Mouse (Mus musculus): ENCODE data around the gene Zfp36l2. TPM values are rescaled to one million over a fixed set of nuclear protein-coding genes. Genes with fewer than 3 reads are reported as not detected.

Zfp36l2 gene
- total and polyA plus RNA-seq, 2 experiments from 2014 or later, result 5.1 to 9.6 TPM

DNA sequence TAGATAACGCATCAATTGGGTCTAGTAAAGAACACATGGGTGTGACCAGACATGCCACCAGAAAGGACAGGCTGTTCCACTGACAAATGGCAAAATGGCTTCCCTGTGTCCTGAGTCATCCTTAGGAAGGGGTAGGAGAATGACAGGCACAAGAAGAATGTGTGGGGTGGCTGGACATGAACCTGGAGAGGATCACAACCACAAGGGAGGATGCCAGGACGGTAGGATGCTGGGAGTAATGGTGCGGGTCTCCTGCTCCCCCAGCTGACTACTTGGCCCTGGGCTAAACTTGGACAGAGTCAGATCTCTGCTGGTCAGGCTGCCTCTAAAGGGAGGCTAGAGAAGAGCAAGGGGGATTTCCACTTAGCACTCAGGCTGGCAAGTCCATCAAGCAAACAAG lies 8.1 kb upstream of the Zfp36l2 start:
- Histone ChIP-seq H3K9me3 (ENCODE audit: low read length) (no peaks in the 10 kb centered on the region), H3K4me3 (ENCODE audit: low read depth, low read length) (no peak overlapping the region), H3K27me3 (ENCODE audit: insufficient read depth, low read length) (no peaks in the 10 kb centered on the region), H3K36me3 (ENCODE audit: insufficient read depth) (peaks cover 3% of the 10 kb centered on the region; the same call in 1 of the 2 replicates), H3K4me1 (ENCODE audit: insufficient read depth) (no peaks in the 10 kb centered on the region), H3K27ac (ENCODE audit: low read depth, low read length) (no peak overlapping the region), H3K9ac (no peak overlapping the region), H3K4me2 (ENCODE audit: low read depth) (no peak overlapping the region)
- WGBS, result 91% methylated on average over 3 of the region's 3 CpGs
- TF ChIP-seq CTCF (IDR thresholded peaks at IDR 0.05; ENCODE audit: low read depth), result no peak
- DNase-seq, result no peak
- ATAC-seq, result no peak

GRCm38 (mm10) chr17:84195003-84195395 lies 7.3 kb upstream of the Zfp36l2 start:
- Histone ChIP-seq H3K9me3 (ENCODE audit: low read length) (no peaks in the 10 kb centered on the region), H3K4me2 (ENCODE audit: low read depth) (no peak overlapping the region), H3K27ac (ENCODE audit: low read depth, low read length) (no peak overlapping the region), H3K27me3 (ENCODE audit: insufficient read depth, low read length) (no peaks in the 10 kb centered on the region), H3K4me3 (ENCODE audit: low read depth, low read length) (no peak overlapping the region), H3K36me3 (ENCODE audit: insufficient read depth) (peaks cover 3% of the 10 kb centered on the region; the same call in 1 of the 2 replicates), H3K4me1 (ENCODE audit: insufficient read depth) (no peaks in the 10 kb centered on the region), H3K9ac (no peak overlapping the region)
- no peak for TF ChIP-seq CTCF (IDR thresholded peaks at IDR 0.05; ENCODE audit: low read depth)
- no peak for DNase-seq
- no peak for ATAC-seq
- WGBS, result 66% methylated on average over 4 of the region's 4 CpGs

DNA sequence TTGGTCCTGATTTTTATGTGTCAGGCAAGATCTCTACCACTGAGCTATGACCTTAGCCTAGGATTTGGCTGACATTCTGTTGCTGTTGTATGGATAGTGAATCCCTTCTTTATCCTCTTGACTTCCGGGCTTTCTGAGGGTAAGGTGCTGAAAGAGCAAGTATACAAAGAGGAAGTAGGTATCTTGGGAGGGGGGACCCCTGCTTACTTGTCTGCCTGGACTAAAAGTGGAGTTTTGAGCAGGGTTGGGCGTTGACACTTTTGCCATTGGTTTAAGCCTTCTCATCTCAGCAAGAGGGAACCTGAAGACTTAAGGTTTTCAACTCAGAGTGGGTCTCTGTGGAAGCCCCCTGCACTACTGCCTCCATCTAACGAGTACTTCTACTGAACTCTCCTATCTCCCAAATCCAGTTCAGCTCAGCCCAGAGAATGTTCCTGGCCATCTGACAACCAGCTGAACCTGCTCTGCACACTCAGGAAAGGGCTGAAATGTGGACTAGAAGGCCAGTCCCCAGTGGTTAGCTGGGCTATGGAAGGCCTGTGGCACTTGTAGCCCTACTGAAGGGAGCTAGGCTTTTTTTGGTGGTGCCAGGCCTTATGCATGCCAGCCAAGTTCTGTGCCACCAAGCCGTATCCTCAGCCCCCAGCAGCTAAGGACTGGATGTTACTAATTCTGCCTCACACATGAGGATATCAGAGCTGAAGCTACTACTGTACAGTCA lies 6.7 kb upstream of the Zfp36l2 start:
- no peak for ATAC-seq
- Histone ChIP-seq H3K4me2 (ENCODE audit: low read depth) (no peak overlapping the region), H3K36me3 (ENCODE audit: insufficient read depth) (peaks cover 3% of the 10 kb centered on the region; the same call in 1 of the 2 replicates), H3K4me3 (ENCODE audit: low read depth, low read length) (no peak overlapping the region), H3K27ac (ENCODE audit: low read depth, low read length) (no peak overlapping the region), H3K4me1 (ENCODE audit: insufficient read depth) (no peaks in the 10 kb centered on the region), H3K27me3 (ENCODE audit: insufficient read depth, low read length) (no peaks in the 10 kb centered on the region), H3K9me3 (ENCODE audit: low read length) (no peaks in the 10 kb centered on the region), H3K9ac (no peak overlapping the region)
- WGBS, result 89% methylated on average over 4 of the region's 4 CpGs
- no peak for DNase-seq
- TF ChIP-seq CTCF (IDR thresholded peaks at IDR 0.05; ENCODE audit: low read depth), result no peak

- H3K4me1 ChIP-seq (ENCODE audit: insufficient read depth), result no peaks in the 10 kb centered on the region
- no peak overlapping the region for H3K4me3 ChIP-seq (ENCODE audit: low read depth, low read length)
- 88% methylated on average over 9 of the region's 9 CpGs for WGBS
- no peak overlapping the region for H3K27ac ChIP-seq (ENCODE audit: low read depth, low read length)
- H3K4me2 ChIP-seq (ENCODE audit: low read depth), result no peak overlapping the region
- H3K36me3 ChIP-seq (ENCODE audit: insufficient read depth), result peaks cover 3% of the 10 kb centered on the region; the same call in 1 of the 2 replicates
- no peak for ATAC-seq
- no peaks in the 10 kb centered on the region for H3K9me3 ChIP-seq (ENCODE audit: low read length)
- no peak for TF ChIP-seq CTCF (IDR thresholded peaks at IDR 0.05; ENCODE audit: low read depth)
- H3K9ac ChIP-seq, result no peak overlapping the region
- DNase-seq, result no peak
- no peaks in the 10 kb centered on the region for H3K27me3 ChIP-seq (ENCODE audit: insufficient read depth, low read length)
Observed at GRCm38 (mm10) chr17:84193411-84193810, 5.7 kb upstream of the Zfp36l2 start.

GRCm38 (mm10) chr17:84191946-84192345 lies 4.2 kb upstream of the Zfp36l2 start:
- Histone ChIP-seq H3K4me1 (ENCODE audit: insufficient read depth) (no peaks in the 10 kb centered on the region), H3K36me3 (ENCODE audit: insufficient read depth) (peaks cover 3% of the 10 kb centered on the region; the same call in 1 of the 2 replicates), H3K27me3 (ENCODE audit: insufficient read depth, low read length) (no peaks in the 10 kb centered on the region), H3K9ac (no peak overlapping the region), H3K4me3 (ENCODE audit: low read depth, low read length) (no peak overlapping the region), H3K4me2 (ENCODE audit: low read depth) (no peak overlapping the region), H3K9me3 (ENCODE audit: low read length) (no peaks in the 10 kb centered on the region), H3K27ac (ENCODE audit: low read depth, low read length) (no peak overlapping the region)
- no peak for DNase-seq
- WGBS, result 89% methylated on average over 4 of the region's 4 CpGs
- no peak for ATAC-seq
- TF ChIP-seq CTCF (IDR thresholded peaks at IDR 0.05; ENCODE audit: low read depth), result no peak

DNA sequence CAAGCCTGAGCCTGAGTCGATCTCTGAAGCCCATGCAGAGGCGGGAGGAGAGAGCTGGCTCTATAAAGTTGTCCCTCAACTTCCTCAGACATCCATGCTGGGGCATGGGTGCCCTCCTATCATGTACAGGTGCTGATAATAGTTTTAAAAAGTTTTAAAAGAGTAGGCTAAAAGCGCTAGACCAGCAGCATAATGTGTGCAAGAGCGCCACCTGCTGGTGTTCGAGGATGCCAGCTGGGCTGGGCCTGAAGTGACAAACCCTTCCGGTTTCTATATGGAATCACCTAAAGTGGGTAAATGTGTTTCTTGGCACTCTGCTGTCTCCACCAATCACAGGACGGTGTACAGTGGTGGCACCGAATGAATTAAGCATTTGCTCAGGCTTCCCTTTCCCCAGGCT lies 3.1 kb upstream of the Zfp36l2 start:
- 26% methylated on average over 8 of the region's 8 CpGs for WGBS
- Histone ChIP-seq H3K9ac (no peak overlapping the region), H3K27me3 (ENCODE audit: insufficient read depth, low read length) (no peaks in the 10 kb centered on the region), H3K4me3 (ENCODE audit: low read depth, low read length) (no peak overlapping the region), H3K9me3 (ENCODE audit: low read length) (no peaks in the 10 kb centered on the region), H3K36me3 (ENCODE audit: insufficient read depth) (peaks cover 3% of the 10 kb centered on the region; the same call in 1 of the 2 replicates), H3K27ac (ENCODE audit: low read depth, low read length) (no peak overlapping the region), H3K4me2 (ENCODE audit: low read depth) (no peak overlapping the region), H3K4me1 (ENCODE audit: insufficient read depth) (no peaks in the 10 kb centered on the region)
- no peak for ATAC-seq
- TF ChIP-seq CTCF (IDR thresholded peaks at IDR 0.05; ENCODE audit: low read depth), result peak; percentile 92
- peak; percentile 88 for DNase-seq

DNA sequence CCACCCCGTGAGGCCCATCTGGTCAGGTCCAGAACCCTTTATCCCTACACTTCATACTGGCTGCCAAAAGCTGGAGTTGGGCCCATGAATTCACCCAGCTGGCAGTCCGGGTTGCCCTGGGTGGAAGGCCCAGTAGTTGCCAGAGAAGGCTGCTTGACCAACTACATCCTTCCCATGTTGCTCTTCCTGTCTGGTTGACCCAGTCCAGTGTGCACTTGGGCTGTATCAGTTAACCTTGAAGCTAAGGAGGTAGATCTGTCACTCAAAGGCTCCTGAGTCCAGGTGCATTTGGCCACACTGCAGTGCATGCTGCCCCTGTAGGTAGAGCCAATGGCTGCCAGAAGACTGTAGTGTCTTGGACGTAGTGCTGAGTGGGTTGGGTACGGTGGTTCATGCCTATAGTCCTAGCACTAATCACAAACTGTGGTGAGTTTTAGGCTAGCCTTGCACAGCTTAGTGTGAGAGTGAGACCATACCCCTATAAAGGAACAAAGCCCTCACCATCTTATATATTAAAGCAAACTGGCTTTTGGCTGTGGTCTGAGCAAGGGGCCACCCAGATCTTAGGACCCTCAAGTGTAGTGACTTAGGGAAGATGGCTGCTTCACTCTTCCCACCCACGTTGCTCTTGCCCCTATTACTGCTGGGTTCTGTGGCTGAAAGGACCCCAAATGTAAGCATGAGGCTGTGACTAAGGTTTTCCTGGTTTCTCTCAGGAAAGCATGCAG lies 1.5 kb upstream of the Zfp36l2 start:
- Histone ChIP-seq H3K36me3 (ENCODE audit: insufficient read depth) (peaks cover 3% of the 10 kb centered on the region; the same call in 1 of the 2 replicates), H3K4me3 (ENCODE audit: low read depth, low read length) (no peak overlapping the region), H3K4me2 (ENCODE audit: low read depth) (no peak overlapping the region), H3K27me3 (ENCODE audit: insufficient read depth, low read length) (no peaks in the 10 kb centered on the region), H3K9ac (no peak overlapping the region), H3K4me1 (ENCODE audit: insufficient read depth) (no peaks in the 10 kb centered on the region), H3K9me3 (ENCODE audit: low read length) (no peaks in the 10 kb centered on the region), H3K27ac (ENCODE audit: low read depth, low read length) (peak overlapping the region; percentile 78)
- DNase-seq (no peak), ATAC-seq (no peak)
- 0 out of 2 replicates have a peak, but pooled peaks have one; percentile 1 for TF ChIP-seq CTCF (IDR thresholded peaks at IDR 0.05; ENCODE audit: low read depth)
- 65% methylated on average over 5 of the region's 5 CpGs for WGBS
